Mouse (Mus musculus): ENCODE measurements around the gene Strap. TPM values are rescaled to one million over a fixed set of nuclear protein-coding genes. Genes with fewer than 3 reads are reported as not detected.

The Strap gene
- polyA plus RNA-seq, 1 experiment: 81.1 TPM

DNA sequence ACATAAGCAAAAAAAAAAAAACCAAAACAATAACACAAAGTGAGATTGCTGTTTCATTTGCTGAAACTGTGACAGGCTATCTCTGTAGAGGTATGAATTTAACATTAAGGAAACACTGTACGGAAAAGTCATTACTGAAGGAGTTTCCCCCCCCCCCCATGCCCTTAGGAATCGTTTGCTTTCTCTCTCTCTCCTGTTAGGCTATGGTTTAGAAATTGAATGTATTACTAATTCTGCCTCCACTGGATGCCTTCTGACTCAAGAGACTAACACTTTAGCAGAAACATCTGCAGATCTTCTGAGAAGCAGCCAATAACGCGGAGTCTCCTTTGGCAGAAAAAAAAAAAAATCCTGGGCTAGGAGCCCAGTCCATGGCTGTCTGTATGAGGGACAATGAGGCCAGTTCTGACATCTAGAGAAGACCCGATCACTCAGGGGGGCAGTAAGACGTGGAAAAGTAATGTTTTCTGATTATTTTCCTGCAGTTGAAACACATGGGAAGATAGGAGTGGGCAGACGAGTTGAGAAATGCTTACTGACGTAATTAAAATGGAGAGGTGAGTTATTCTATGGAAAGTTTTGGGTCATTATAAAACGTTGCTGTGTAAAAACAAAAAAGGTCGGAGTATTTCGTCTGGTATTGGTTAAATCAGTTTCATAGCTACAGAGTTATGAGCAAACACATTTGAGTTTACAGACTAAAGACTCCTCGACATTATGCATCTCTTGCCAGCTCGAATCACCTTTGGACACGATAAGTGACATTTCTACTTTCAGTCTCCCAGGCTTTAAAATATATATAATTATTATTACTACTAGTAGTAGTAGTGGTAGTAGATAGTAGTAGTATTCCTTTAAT is 24.5 kb upstream of the Strap start:
- Histone ChIP-seq H3K27ac (ENCODE audit: control insufficient read depth, insufficient read depth, low read depth, low read length) (no peak overlapping the region), H3K36me3 (ENCODE audit: control insufficient read depth, insufficient read depth, low read length) (no peaks in the 10 kb centered on the region), H3K4me1 (ENCODE audit: control insufficient read depth, insufficient read depth, low read length) (no peaks in the 10 kb centered on the region), H3K4me3 (ENCODE audit: control insufficient read depth, low read depth, low read length) (no peak overlapping the region), H3K27me3 (ENCODE audit: control insufficient read depth, insufficient read depth, low read length) (no peaks in the 10 kb centered on the region)
- TF ChIP-seq POLR2A (IDR thresholded peaks at IDR 0.05; ENCODE audit: control insufficient read depth, low read depth, low read length) (no peak), CTCF (IDR thresholded peaks at IDR 0.05; ENCODE audit: control insufficient read depth, insufficient read depth, insufficient replicate concordance, low read depth, low read length) (no peak)

DNA sequence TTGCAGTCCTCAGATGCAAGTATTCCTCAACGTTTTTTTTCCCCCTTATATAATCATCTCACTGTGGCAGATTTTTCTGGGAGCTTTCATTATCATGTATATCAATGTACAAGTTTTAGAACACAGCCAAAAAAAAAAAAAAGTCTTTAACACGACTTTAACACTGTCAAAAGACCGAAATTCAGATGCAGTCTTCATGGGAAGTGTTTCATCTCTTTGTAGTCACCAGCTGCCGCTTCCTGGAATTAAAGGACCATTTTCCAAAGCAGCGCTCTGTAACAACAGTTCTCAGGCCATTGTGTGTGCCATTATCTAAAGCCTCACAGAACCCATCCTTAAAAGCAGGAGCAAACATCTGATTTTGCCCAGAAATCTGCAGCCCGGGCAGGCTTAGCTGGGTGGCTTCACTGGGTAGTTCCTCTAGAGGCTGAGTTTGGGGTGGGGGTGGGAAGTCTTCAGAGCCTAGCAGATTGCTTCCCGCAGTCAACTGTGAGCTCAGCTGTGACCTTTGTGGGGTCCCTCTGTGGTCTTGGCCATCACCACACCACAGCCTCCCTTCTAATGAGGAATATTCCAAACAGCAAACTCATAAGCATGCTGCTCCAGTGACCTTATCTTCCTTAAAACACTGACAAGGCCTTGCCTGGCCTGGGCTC is 22.1 kb upstream of the Strap start:
- H3K4me3 ChIP-seq (ENCODE audit: control insufficient read depth, low read depth, low read length): no peak overlapping the region
- no peaks in the 10 kb centered on the region for H3K4me1 ChIP-seq (ENCODE audit: control insufficient read depth, insufficient read depth, low read length)
- no peaks in the 10 kb centered on the region for H3K27me3 ChIP-seq (ENCODE audit: control insufficient read depth, insufficient read depth, low read length)
- TF ChIP-seq CTCF (IDR thresholded peaks at IDR 0.05; ENCODE audit: control insufficient read depth, insufficient read depth, insufficient replicate concordance, low read depth, low read length) (no peak), POLR2A (IDR thresholded peaks at IDR 0.05; ENCODE audit: control insufficient read depth, low read depth, low read length) (no peak)
- no peaks in the 10 kb centered on the region for H3K36me3 ChIP-seq (ENCODE audit: control insufficient read depth, insufficient read depth, low read length)
- H3K27ac ChIP-seq (ENCODE audit: control insufficient read depth, insufficient read depth, low read depth, low read length): no peak overlapping the region

DNA sequence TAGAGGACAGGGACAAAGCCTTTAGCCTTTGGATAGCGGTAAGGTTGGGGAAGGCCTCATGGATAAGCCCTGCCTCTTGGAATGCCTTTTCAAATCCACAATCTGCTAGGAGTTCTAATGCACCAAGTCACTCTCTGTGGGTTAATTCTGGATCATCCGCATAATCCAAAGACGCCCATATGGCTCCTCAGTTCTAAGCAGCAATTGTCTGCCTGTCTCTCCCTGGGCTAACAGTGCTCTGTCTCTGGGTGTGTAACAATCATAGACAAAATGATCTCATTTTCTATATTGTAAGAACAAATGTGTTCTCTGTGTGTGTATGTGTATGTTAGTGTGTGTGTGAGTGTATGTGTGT is 21.6 kb upstream of the Strap start:
- Histone ChIP-seq H3K27ac (ENCODE audit: control insufficient read depth, insufficient read depth, low read depth, low read length) (no peak overlapping the region), H3K4me3 (ENCODE audit: control insufficient read depth, low read depth, low read length) (no peak overlapping the region), H3K4me1 (ENCODE audit: control insufficient read depth, insufficient read depth, low read length) (no peaks in the 10 kb centered on the region), H3K27me3 (ENCODE audit: control insufficient read depth, insufficient read depth, low read length) (no peaks in the 10 kb centered on the region), H3K36me3 (ENCODE audit: control insufficient read depth, insufficient read depth, low read length) (no peaks in the 10 kb centered on the region)
- TF ChIP-seq CTCF (IDR thresholded peaks at IDR 0.05; ENCODE audit: control insufficient read depth, insufficient read depth, insufficient replicate concordance, low read depth, low read length): no peak
- no peak for TF ChIP-seq POLR2A (IDR thresholded peaks at IDR 0.05; ENCODE audit: control insufficient read depth, low read depth, low read length)

DNA sequence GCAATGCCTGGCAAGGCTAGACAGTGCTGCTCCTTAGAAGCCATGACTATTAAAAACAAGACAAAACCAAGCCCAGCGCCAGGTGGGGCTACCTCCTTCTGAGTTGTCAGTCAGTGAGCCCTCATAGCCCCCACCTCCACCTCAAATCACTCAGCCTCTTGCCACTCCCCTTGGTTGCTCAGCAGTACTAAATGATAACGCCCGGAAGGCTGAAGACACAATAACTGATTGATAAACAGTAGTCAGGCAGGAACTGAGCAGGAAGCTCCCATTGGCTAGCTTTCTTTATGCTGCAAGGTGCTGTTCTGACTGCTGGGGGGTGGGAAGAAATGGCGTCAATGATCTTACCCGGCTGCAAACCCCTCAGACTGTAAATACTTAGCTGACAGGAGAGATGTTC is 18.1 kb upstream of the Strap start:
- Histone ChIP-seq H3K27ac (ENCODE audit: control insufficient read depth, insufficient read depth, low read depth, low read length) (no peak overlapping the region), H3K4me3 (ENCODE audit: control insufficient read depth, low read depth, low read length) (no peak overlapping the region), H3K4me1 (ENCODE audit: control insufficient read depth, insufficient read depth, low read length) (no peaks in the 10 kb centered on the region), H3K27me3 (ENCODE audit: control insufficient read depth, insufficient read depth, low read length) (no peaks in the 10 kb centered on the region), H3K36me3 (ENCODE audit: control insufficient read depth, insufficient read depth, low read length) (no peaks in the 10 kb centered on the region)
- TF ChIP-seq CTCF (IDR thresholded peaks at IDR 0.05; ENCODE audit: control insufficient read depth, insufficient read depth, insufficient replicate concordance, low read depth, low read length) (no peak), POLR2A (IDR thresholded peaks at IDR 0.05; ENCODE audit: control insufficient read depth, low read depth, low read length) (no peak)

DNA sequence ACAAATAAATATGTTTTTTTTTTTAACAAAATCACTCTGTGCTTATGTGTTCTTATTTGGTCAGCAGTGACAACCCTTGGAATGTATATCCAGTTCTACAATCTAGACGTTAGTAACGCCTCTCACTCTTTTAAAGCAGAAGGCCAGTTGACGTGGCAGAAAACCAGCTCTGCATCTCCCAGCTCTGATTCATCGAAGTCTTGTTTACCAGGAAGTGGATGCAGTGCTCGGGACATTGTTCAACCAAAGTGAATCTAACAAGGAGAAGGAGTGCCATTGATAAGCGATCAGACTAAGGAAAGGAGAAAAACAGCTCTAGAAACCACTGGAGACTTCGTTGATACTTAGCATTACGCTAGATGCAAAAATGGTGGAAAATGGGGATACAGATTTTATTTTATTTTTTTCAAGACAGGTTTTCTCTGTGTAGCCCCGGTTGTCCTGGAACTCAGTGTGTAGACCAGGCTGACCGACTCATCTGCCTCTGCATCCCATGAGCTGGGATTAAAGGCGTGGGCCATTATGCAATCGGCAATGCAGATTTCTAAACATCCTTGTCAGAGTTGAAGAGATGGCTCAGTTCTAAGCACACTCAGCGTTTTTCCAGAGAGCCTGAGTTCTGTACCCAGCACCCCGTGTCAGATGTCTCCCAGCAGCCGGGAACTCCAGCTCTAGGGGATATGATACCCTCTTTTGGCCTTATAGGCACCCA is 12.5 kb upstream of the Strap start:
- H3K27ac ChIP-seq (ENCODE audit: control insufficient read depth, insufficient read depth, low read depth, low read length): no peak overlapping the region
- no peaks in the 10 kb centered on the region for H3K27me3 ChIP-seq (ENCODE audit: control insufficient read depth, insufficient read depth, low read length)
- H3K4me3 ChIP-seq (ENCODE audit: control insufficient read depth, low read depth, low read length): no peak overlapping the region
- no peaks in the 10 kb centered on the region; the same call in 1 of the 2 replicates for H3K4me1 ChIP-seq (ENCODE audit: control insufficient read depth, insufficient read depth, low read length)
- TF ChIP-seq CTCF (IDR thresholded peaks at IDR 0.05; ENCODE audit: control insufficient read depth, insufficient read depth, insufficient replicate concordance, low read depth, low read length): no peak
- TF ChIP-seq POLR2A (IDR thresholded peaks at IDR 0.05; ENCODE audit: control insufficient read depth, low read depth, low read length): no peak
- H3K36me3 ChIP-seq (ENCODE audit: control insufficient read depth, insufficient read depth, low read length): no peaks in the 10 kb centered on the region

DNA sequence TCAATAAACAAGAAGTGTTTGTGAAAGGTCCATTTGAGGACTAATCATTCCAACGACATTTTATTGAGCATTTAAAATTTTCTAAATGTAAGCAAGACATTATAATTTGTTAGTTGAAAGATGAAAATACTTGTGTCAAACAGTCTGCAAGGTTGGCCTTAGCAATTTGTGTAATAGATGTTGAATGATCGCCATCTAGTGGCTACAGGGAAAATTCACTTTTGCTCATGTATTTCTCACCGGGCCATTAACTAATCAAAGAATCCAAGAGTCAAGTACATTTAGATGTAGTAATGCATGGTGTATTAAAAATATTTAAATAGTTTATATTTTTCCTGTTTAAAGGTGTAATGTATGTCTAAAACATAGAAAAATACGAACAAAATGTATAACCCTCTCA is 11.0 kb upstream of the Strap start:
- no peak overlapping the region for H3K4me3 ChIP-seq (ENCODE audit: control insufficient read depth, low read depth, low read length)
- H3K27ac ChIP-seq (ENCODE audit: control insufficient read depth, insufficient read depth, low read depth, low read length): no peak overlapping the region
- no peaks in the 10 kb centered on the region; the same call in 1 of the 2 replicates for H3K4me1 ChIP-seq (ENCODE audit: control insufficient read depth, insufficient read depth, low read length)
- TF ChIP-seq POLR2A (IDR thresholded peaks at IDR 0.05; ENCODE audit: control insufficient read depth, low read depth, low read length) (no peak), CTCF (IDR thresholded peaks at IDR 0.05; ENCODE audit: control insufficient read depth, insufficient read depth, insufficient replicate concordance, low read depth, low read length) (peak; percentile 26; the same call in 1 of the 2 replicates)
- no peaks in the 10 kb centered on the region for H3K27me3 ChIP-seq (ENCODE audit: control insufficient read depth, insufficient read depth, low read length)
- no peaks in the 10 kb centered on the region for H3K36me3 ChIP-seq (ENCODE audit: control insufficient read depth, insufficient read depth, low read length)

DNA sequence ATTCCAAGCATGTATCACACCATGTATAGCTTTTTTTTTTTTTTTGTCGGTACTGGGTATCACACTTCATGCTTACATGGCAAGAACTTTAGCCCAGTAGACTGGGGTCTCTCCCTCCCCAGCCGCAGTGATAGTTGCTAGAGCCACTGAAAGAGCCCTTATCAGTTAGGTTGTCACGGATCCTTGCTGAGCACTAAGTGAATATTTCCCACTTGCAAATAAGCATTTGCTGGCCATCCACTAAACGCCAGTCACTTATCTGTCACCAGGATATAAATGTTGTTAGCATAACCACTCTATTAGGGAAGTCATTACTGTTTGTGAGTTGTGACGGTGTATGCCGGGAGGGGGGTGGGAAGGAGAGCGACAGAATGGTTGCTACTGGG is 425 bp upstream of the Strap start:
- no peaks in the 10 kb centered on the region for H3K27me3 ChIP-seq (ENCODE audit: control insufficient read depth, insufficient read depth, low read length)
- peak overlapping the region; percentile 93 for H3K4me3 ChIP-seq (ENCODE audit: control insufficient read depth, low read depth, low read length)
- H3K27ac ChIP-seq (ENCODE audit: control insufficient read depth, insufficient read depth, low read depth, low read length): peak overlapping the region; percentile 70
- no peaks in the 10 kb centered on the region; the same call in 1 of the 2 replicates for H3K36me3 ChIP-seq (ENCODE audit: control insufficient read depth, insufficient read depth, low read length)
- TF ChIP-seq POLR2A (IDR thresholded peaks at IDR 0.05; ENCODE audit: control insufficient read depth, low read depth, low read length) (no peak), CTCF (IDR thresholded peaks at IDR 0.05; ENCODE audit: control insufficient read depth, insufficient read depth, insufficient replicate concordance, low read depth, low read length) (no peak)
- H3K4me1 ChIP-seq (ENCODE audit: control insufficient read depth, insufficient read depth, low read length): peaks cover 9% of the 10 kb centered on the region

Measured in testis, adult 2 months (tissue).